ENCODE assay signal across 12 mouse cellular contexts in genomic region chr5:135357556-135357955, GRCm38 (mm10). TPM values are rescaled to one million over a fixed set of nuclear protein-coding genes. Genes with fewer than 3 reads are reported as not detected.
DNase-seq lines count a peak whose midpoint lies in the region; ATAC-seq and TF ChIP-seq lines count a peak whose summit lies in the region.
"Had no signal": no experiment of that assay in that cellular context is flagged by ENCODE, and none has a peak within 500 bp of the region (broad histone marks: within the 10 kb centered on the region; RNA-seq: fewer than 3 reads in every experiment).

No protein-coding gene starts in this region.

- no peak for TF ChIP-seq CTCF in kidney, postnatal 0 days (IDR thresholded peaks at IDR 0.05; ENCODE audit: low read depth)
- TF ChIP-seq CTCF in MEL (IDR thresholded peaks at IDR 0.05 in 2 of 3, conservative IDR thresholded peaks at IDR 0.05 in 1 of 3; ENCODE audit: control insufficient read depth in 1 of 3, insufficient read depth in 1 of 3, low read depth in 2 of 3, low read length in 3 of 3, poor library complexity in 1 of 3, severe bottlenecking in 1 of 3), result no peak

- TF ChIP-seq POLR2A in MEL (IDR thresholded peaks at IDR 0.05; ENCODE audit: control insufficient read depth in 1 of 2, insufficient read depth in 1 of 2, low read depth in 1 of 2, low read length in 2 of 2, poor library complexity in 1 of 2), result no peak

- TF ChIP-seq EP300 in MEL (IDR thresholded peaks at IDR 0.05; ENCODE audit: low read depth in 1 of 2, low read length in 2 of 2), result no peak

- no peak overlapping the region for H3K4me3 ChIP-seq in kidney, postnatal 0 days (replicated peaks; ENCODE audit: low read depth, low read length)
- H3K4me3 ChIP-seq in MEL (ENCODE audit: control insufficient read depth in 1 of 2, insufficient read depth in 1 of 2, low read depth in 2 of 2, low read length in 2 of 2), result no peak overlapping the region
- no peak overlapping the region for H3K4me3 ChIP-seq in forebrain, embryonic 10.5 days
- H3K4me3 ChIP-seq: megakaryocyte, embryonic 14.5 days had no signal

- H3K27ac ChIP-seq in kidney, postnatal 0 days, result no peak overlapping the region
- H3K27ac ChIP-seq in MEL (ENCODE audit: control insufficient read depth, low read depth, low read length), result no peak overlapping the region
- no peak overlapping the region for H3K27ac ChIP-seq in forebrain, embryonic 10.5 days

- H3K4me1 ChIP-seq in kidney, postnatal 0 days (replicated peaks; ENCODE audit: insufficient read depth, low read length), result no peaks in the 10 kb centered on the region
- H3K4me1 ChIP-seq in MEL (ENCODE audit: control insufficient read depth in 1 of 2, insufficient read depth in 2 of 2, low read length in 2 of 2), result no peaks in the 10 kb centered on the region
- H3K4me1 ChIP-seq in forebrain, embryonic 10.5 days, result no peaks in the 10 kb centered on the region

- no peak for DNase-seq in kidney, postnatal 0 days (ENCODE audit: low spot score)
- no peak for DNase-seq in kidney, adult 11 months
- peak; percentile 36 for DNase-seq in MEL (ENCODE audit: low read depth, low spot score)
- peak; percentile 18 to 27 for DNase-seq in natural killer cell, adult 2 months (ENCODE audit: low spot score in 2 of 2)
- no peak for DNase-seq in layer of hippocampus, adult 8-10 months (ENCODE audit: low spot score in 2 of 2)
- DNase-seq in forebrain, embryonic 10.5 days (ENCODE audit: extremely low spot score, low spot score), result no peak
- DNase-seq: thymus, postnatal 25 days had no signal

- H3K27me3 ChIP-seq in kidney, postnatal 0 days (ENCODE audit: insufficient read depth, low read length), result no peaks in the 10 kb centered on the region
- H3K27me3 ChIP-seq in MEL (ENCODE audit: control insufficient read depth in 1 of 2, insufficient read depth in 2 of 2, low read length in 2 of 2), result peaks cover 2 to 5% of the 10 kb centered on the region in 2 experiments
- peaks cover 19% of the 10 kb centered on the region for H3K27me3 ChIP-seq in forebrain, embryonic 10.5 days (ENCODE audit: poor library complexity, severe bottlenecking)

- ATAC-seq in kidney, postnatal 0 days (replicated peaks; ENCODE audit: low FRiP score, low read depth), result 0 out of 2 replicates have a peak, but pooled peaks have one; percentile 73
- 0 out of 2 replicates have a peak, but pooled peaks have one; percentile 59 for ATAC-seq in erythroid progenitor cell, adult 5-6 weeks (replicated peaks; ENCODE audit: low FRiP score, poor library complexity, severe bottlenecking)
- ATAC-seq in monocyte, adult 5-6 weeks (replicated peaks; ENCODE audit: insufficient number of reproducible peaks, low FRiP score, low TSS enrichment, poor library complexity, severe bottlenecking), result no peak; the same call in 1 of the 2 replicates

- no peaks in the 10 kb centered on the region for H3K36me3 ChIP-seq in kidney, postnatal 0 days (ENCODE audit: insufficient read depth, low read length)
- H3K36me3 ChIP-seq in MEL (ENCODE audit: control insufficient read depth in 1 of 2, insufficient read depth in 2 of 2, low read length in 2 of 2), result no peaks in the 10 kb centered on the region
- no peaks in the 10 kb centered on the region for H3K36me3 ChIP-seq in forebrain, embryonic 10.5 days (replicated peaks)

- 88% methylated on average over 2 of the region's 2 CpGs for WGBS in kidney, postnatal 0 days
- 91% methylated on average over 2 of the region's 2 CpGs for WGBS in forebrain, embryonic 10.5 days

- no peaks in the 10 kb centered on the region for H3K9me3 ChIP-seq in kidney, postnatal 0 days (replicated peaks; ENCODE audit: low read length)
- H3K9me3 ChIP-seq in MEL (replicated peaks; ENCODE audit: insufficient read depth, low read length), result no peaks in the 10 kb centered on the region
- peaks cover 9% of the 10 kb centered on the region for H3K9me3 ChIP-seq in forebrain, embryonic 10.5 days

- no peaks in the 10 kb centered on the region for H3K79me2 ChIP-seq in MEL (ENCODE audit: control insufficient read depth, insufficient read depth, low read length, poor library complexity)

- TF ChIP-seq RAD21 in MEL (IDR thresholded peaks at IDR 0.05; ENCODE audit: low read depth, low read length), result no peak

- no peak overlapping the region for H3K9ac ChIP-seq in kidney, postnatal 0 days (ENCODE audit: low read depth, low read length)
- H3K9ac ChIP-seq in MEL (ENCODE audit: control insufficient read depth, low read depth, low read length, poor library complexity, severe bottlenecking), result no peak overlapping the region

- no peak overlapping the region for H3K4me2 ChIP-seq in kidney, postnatal 0 days (ENCODE audit: low read length)

TF ChIP-seq in MEL, 35 proteins besides CTCF, POLR2A, EP300 and RAD21 (continues in another document):
- TF ChIP-seq RCOR1 (IDR thresholded peaks at IDR 0.05; ENCODE audit: low read depth, low read length) (no peak), USF1 (IDR thresholded peaks at IDR 0.05; ENCODE audit: low read depth, low read length) (no peak), NELFE (IDR thresholded peaks at IDR 0.05; ENCODE audit: low read depth, low read length) (no peak), KAT2A (conservative IDR thresholded peaks at IDR 0.05; ENCODE audit: low read depth, low read length) (no peak), SMC3 (IDR thresholded peaks at IDR 0.05; ENCODE audit: low read depth, low read length) (no peak), SIN3A (IDR thresholded peaks at IDR 0.05; ENCODE audit: low read length) (no peak), ZNF384 (IDR thresholded peaks at IDR 0.05; ENCODE audit: low read depth, low read length) (no peak), TAL1 (IDR thresholded peaks at IDR 0.05; ENCODE audit: low read length) (no peak), MYB (IDR thresholded peaks at IDR 0.05; ENCODE audit: low read depth, low read length) (no peak), NRF1 (IDR thresholded peaks at IDR 0.05; ENCODE audit: insufficient read depth, low read depth, low read length, poor library complexity, severe bottlenecking) (no peak), ZMIZ1 (IDR thresholded peaks at IDR 0.05; ENCODE audit: low read depth, low read length) (no peak), TCF12 (IDR thresholded peaks at IDR 0.05; ENCODE audit: low read depth, low read length) (no peak), MAX (IDR thresholded peaks at IDR 0.05; ENCODE audit: low read length) (no peak), ZC3H11A (IDR thresholded peaks at IDR 0.05; ENCODE audit: low read depth, low read length) (no peak), GABPA (IDR thresholded peaks at IDR 0.05; ENCODE audit: low read depth, low read length) (no peak), UBTF (IDR thresholded peaks at IDR 0.05; ENCODE audit: borderline replicate concordance, insufficient read depth, low read depth, low read length) (no peak), ELF1 (IDR thresholded peaks at IDR 0.05; ENCODE audit: low read depth, low read length) (no peak), MYC (IDR thresholded peaks at IDR 0.05; ENCODE audit: low read depth, low read length) (no peak)

RNA-seq across cellular contexts. Expression of gene Trim50, which starts 4.5 kb away (rescaled TPM):
- polyA plus RNA-seq in kidney, postnatal 0 days (2015; fragmentation: Nextera tagmentation; extraction: Ambion mirVana), result not detected in 2 replicates
- not detected in 2 replicates for total RNA-seq in MEL (2012; rRNA removed)
- polyA plus RNA-seq in MEL (2012; ENCODE audit: insufficient read depth in 1 of 2, insufficient read length in 2 of 2, low read depth in 1 of 2, low replicate concordance in 2 of 2, missing spikeins in 1 of 2), result not detected
- not detected in 2 replicates for total RNA-seq in erythroid progenitor cell, adult 5-6 weeks (2015; ENCODE audit: low replicate concordance)
- not detected in 2 replicates for total RNA-seq in erythroid progenitor cell, adult 5-6 weeks (2017; ENCODE audit: low replicate concordance)
- not detected for total RNA-seq in layer of hippocampus, adult 8-10 months (2022)
- polyA plus RNA-seq in forebrain, embryonic 10.5 days (2016; fragmentation: Nextera tagmentation; extraction: Ambion mirVana), result not detected in 2 replicates
- total RNA-seq in monocyte, adult 5-6 weeks (2017), result not detected in 3 replicates
- total RNA-seq: heart, postnatal 36 days; left cerebral cortex, postnatal 10 days had no signal

RNA-seq across cellular contexts. Expression of gene Fkbp6, which starts 7.7 kb away (rescaled TPM):
- not detected in 2 replicates for polyA plus RNA-seq in kidney, postnatal 0 days (2015; fragmentation: Nextera tagmentation; extraction: Ambion mirVana)
- total RNA-seq in MEL (2012; rRNA removed), result 0.19 TPM in 1 of 2 replicates, not detected in the other
- under 1 TPM in 1 of 2 experiments, not detected in 1; 0.10 TPM for polyA plus RNA-seq in MEL (2012; ENCODE audit: insufficient read depth in 1 of 2, insufficient read length in 2 of 2, low read depth in 1 of 2, low replicate concordance in 2 of 2, missing spikeins in 1 of 2)
- not detected in 2 replicates for total RNA-seq in erythroid progenitor cell, adult 5-6 weeks (2015; ENCODE audit: low replicate concordance)
- not detected in 2 replicates for total RNA-seq in erythroid progenitor cell, adult 5-6 weeks (2017; ENCODE audit: low replicate concordance)
- total RNA-seq in layer of hippocampus, adult 8-10 months (2022), result under 1 TPM in 3 of 4 experiments, not detected in 1; 0.25 to 0.80 (median 0.61) TPM
- 0.22 TPM in 1 of 2 replicates, not detected in the other for polyA plus RNA-seq in forebrain, embryonic 10.5 days (2016; fragmentation: Nextera tagmentation; extraction: Ambion mirVana)
- not detected in 3 replicates for total RNA-seq in monocyte, adult 5-6 weeks (2017)

RNA-seq across cellular contexts. Expression of gene Nsun5, which starts 12.2 kb away (rescaled TPM):
- polyA plus RNA-seq in kidney, postnatal 0 days (2015; fragmentation: Nextera tagmentation; extraction: Ambion mirVana), result 22.7 and 23.8 TPM in 2 replicates
- total RNA-seq in MEL (2012; rRNA removed), result 70.8 and 90.0 TPM in 2 replicates
- 100 to 1,000 TPM in 1 of 2 experiments, 10 to 100 TPM in 1; 97.5 to 178 TPM for polyA plus RNA-seq in MEL (2012; ENCODE audit: insufficient read depth in 1 of 2, insufficient read length in 2 of 2, low read depth in 1 of 2, low replicate concordance in 2 of 2, missing spikeins in 1 of 2)
- total RNA-seq in erythroid progenitor cell, adult 5-6 weeks (2015; ENCODE audit: low replicate concordance), result 2.5 and 2.9 TPM in 2 replicates
- total RNA-seq in erythroid progenitor cell, adult 5-6 weeks (2017; ENCODE audit: low replicate concordance), result 3.7 and 6.4 TPM in 2 replicates
- 10 to 100 TPM; 23.5 to 30.2 (median 26.1) TPM for total RNA-seq in layer of hippocampus, adult 8-10 months (2022)
- 49.7 and 51.2 TPM in 2 replicates for polyA plus RNA-seq in forebrain, embryonic 10.5 days (2016; fragmentation: Nextera tagmentation; extraction: Ambion mirVana)
- 6.6 to 14.9 TPM (median 14.8 TPM) in 3 replicates for total RNA-seq in monocyte, adult 5-6 weeks (2017)

RNA-seq across cellular contexts. Expression of gene Pom121, which starts 36.8 kb away (rescaled TPM):
- polyA plus RNA-seq in kidney, postnatal 0 days (2015; fragmentation: Nextera tagmentation; extraction: Ambion mirVana), result 8.1 and 8.9 TPM in 2 replicates
- 10.2 and 12.4 TPM in 2 replicates for total RNA-seq in MEL (2012; rRNA removed)
- polyA plus RNA-seq in MEL (2012; ENCODE audit: insufficient read depth in 1 of 2, insufficient read length in 2 of 2, low read depth in 1 of 2, low replicate concordance in 2 of 2, missing spikeins in 1 of 2), result 10 to 100 TPM; 51.8 to 81.1 TPM
- total RNA-seq in erythroid progenitor cell, adult 5-6 weeks (2015; ENCODE audit: low replicate concordance), result 43.2 and 48.2 TPM in 2 replicates
- total RNA-seq in erythroid progenitor cell, adult 5-6 weeks (2017; ENCODE audit: low replicate concordance), result 15.7 and 25.2 TPM in 2 replicates
- total RNA-seq in layer of hippocampus, adult 8-10 months (2022), result 10 to 100 TPM; 45.0 to 48.3 (median 46.9) TPM
- 19.5 and 20.4 TPM in 2 replicates for polyA plus RNA-seq in forebrain, embryonic 10.5 days (2016; fragmentation: Nextera tagmentation; extraction: Ambion mirVana)
- total RNA-seq in monocyte, adult 5-6 weeks (2017), result 4.1 to 8.7 TPM (median 4.4 TPM) in 3 replicates

Comparison
In these comparisons a context has a peak if more than half of its experiments do, and no peak if none do; other contexts are left out.
1. DNase-seq: peak in MEL (single experiment) and natural killer cell, adult 2 months (2 of 2); none in kidney, postnatal 0 days (single experiment), kidney, adult 11 months (single experiment), layer of hippocampus, adult 8-10 months (0 of 2) and forebrain, embryonic 10.5 days (single experiment).